Mouse (Mus musculus): ENCODE measurements around the gene Olfr1466.

The Olfr1466 gene

DNA sequence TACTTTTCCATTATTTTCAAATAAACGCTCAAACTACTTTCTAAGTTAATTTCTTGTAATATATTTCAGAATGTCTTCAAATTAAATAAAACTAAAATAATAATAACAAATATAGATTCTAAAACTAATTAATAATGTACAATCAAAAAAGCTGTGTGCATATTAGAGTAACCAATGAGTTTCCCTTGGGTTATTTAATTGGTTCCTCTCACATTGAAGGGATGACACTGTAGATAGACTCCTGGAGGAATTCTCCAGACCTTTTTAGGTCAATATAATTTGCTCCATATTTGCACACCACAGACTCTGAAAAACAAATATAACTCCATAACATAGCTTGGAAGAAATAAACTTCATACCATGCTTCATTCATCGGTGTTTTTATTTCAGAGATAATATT, at the start of gene Olfr1466:
Olfr1466 (plus strand) TSS at position 301 of the 400 bp plus-strand sequence.
- DNase-seq (ENCODE audit: low spot score in 2 of 2): no peak

GRCm38 (mm10) chr19:13315441-13315840, 23.2 kb upstream of the Olfr1466 start, which contains the start of gene Olfr1465:
Gene Olfr1465, minus strand, starts transcription at chr19:13315541.
- no peak for DNase-seq (ENCODE audit: low spot score in 2 of 2)

- DNase-seq (ENCODE audit: low spot score in 2 of 2): no peak
Observed at GRCm38 (mm10) chr19:13361936-13362335, 23.3 kb downstream of the Olfr1466 start, which contains the start of gene Olfr1467. Gene Olfr1467, plus strand, starts transcription at chr19:13362236.

Measured in urinary bladder, adult 18-20 months (tissue).